Mouse (Mus musculus): ENCODE results near the gene Sphk1. TPM values are rescaled to one million over a fixed set of nuclear protein-coding genes. Genes with fewer than 3 reads are reported as not detected.

The Sphk1 gene
- polyA plus RNA-seq, 1 experiment from 2014 or later, result 3.3 TPM

GRCm38 (mm10) chr11:116580031-116580652 lies 49.4 kb downstream of the Sphk1 start:
- Histone ChIP-seq H3K4me3 (replicated peaks; ENCODE audit: low read length) (peak overlapping the region; percentile 94), H3K4me2 (ENCODE audit: low read length) (peak overlapping the region; percentile 77)
- 0 out of 2 replicates have a peak, but pooled peaks have one; percentile 8 for ATAC-seq

GRCm38 (mm10) chr11:116580711-116581375 lies 50.1 kb downstream of the Sphk1 start:
- no peaks in the 10 kb centered on the region for H3K27me3 ChIP-seq (replicated peaks; ENCODE audit: control insufficient read depth, insufficient read depth, low read length)
- no peaks in the 10 kb centered on the region for H3K36me3 ChIP-seq (ENCODE audit: control insufficient read depth, insufficient read depth)
- H3K4me2 ChIP-seq (ENCODE audit: low read length), result peak overlapping the region; percentile 77
- H3K4me3 ChIP-seq (replicated peaks; ENCODE audit: low read length), result peak overlapping the region; percentile 94
- H3K9me3 ChIP-seq (ENCODE audit: control insufficient read depth, low read length), result no peaks in the 10 kb centered on the region
- H3K27ac ChIP-seq (ENCODE audit: low read length), result peak overlapping the region; percentile 90
- H3K4me1 ChIP-seq (replicated peaks; ENCODE audit: control insufficient read depth, insufficient read depth, low read length), result peaks cover 26% of the 10 kb centered on the region
- peak overlapping the region; percentile 95 for H3K9ac ChIP-seq (replicated peaks; ENCODE audit: low read depth, low read length)
- peak; percentile 69 for ATAC-seq
- WGBS, result under 1% methylated on average over 84 of the region's 91 CpGs

More at GRCm38 (mm10) chr11:116580031-116580652, 49.4 kb downstream of the Sphk1 start:
- Histone ChIP-seq H3K9me3 (ENCODE audit: control insufficient read depth, low read length) (no peaks in the 10 kb centered on the region), H3K9ac (replicated peaks; ENCODE audit: low read depth, low read length) (peak overlapping the region; percentile 95), H3K36me3 (ENCODE audit: control insufficient read depth, insufficient read depth) (no peaks in the 10 kb centered on the region), H3K27me3 (replicated peaks; ENCODE audit: control insufficient read depth, insufficient read depth, low read length) (no peaks in the 10 kb centered on the region), H3K4me1 (replicated peaks; ENCODE audit: control insufficient read depth, insufficient read depth, low read length) (peaks cover 26% of the 10 kb centered on the region), H3K27ac (ENCODE audit: low read length) (peak overlapping the region; percentile 90)
- 13% methylated on average over 10 of the region's 10 CpGs for WGBS

- Histone ChIP-seq H3K4me3 (replicated peaks; ENCODE audit: low read length) (peak within 1 kb of the TSS; percentile 94), H3K4me2 (ENCODE audit: low read length) (peak within 1 kb of the TSS; percentile 77), H3K27me3 (replicated peaks; ENCODE audit: control insufficient read depth, insufficient read depth, low read length) (no peaks in the 10 kb centered on the region), H3K9ac (replicated peaks; ENCODE audit: low read depth, low read length) (peak within 1 kb of the TSS; percentile 95), H3K4me1 (replicated peaks; ENCODE audit: control insufficient read depth, insufficient read depth, low read length) (peaks cover 24% of the 10 kb centered on the region), H3K36me3 (ENCODE audit: control insufficient read depth, insufficient read depth) (no peaks in the 10 kb centered on the region), H3K9me3 (ENCODE audit: control insufficient read depth, low read length) (no peaks in the 10 kb centered on the region), H3K27ac (ENCODE audit: low read length) (peak within 1 kb of the TSS; percentile 90)
- ATAC-seq, result peak; percentile 95
- WGBS, result 1% methylated on average over 38 of the region's 51 CpGs
Measured at GRCm38 (mm10) chr11:116581376-116581814, 50.7 kb downstream of the Sphk1 start, which contains the start of gene Ube2o. Gene Ube2o (minus strand): TSS chr11:116581447.

GRCm38 (mm10) chr11:116585682-116586081 lies 55.0 kb downstream of the Sphk1 start:
- WGBS, result 83% methylated on average over 6 of the region's 6 CpGs
- Histone ChIP-seq H3K27ac (ENCODE audit: low read length) (no peak overlapping the region), H3K4me1 (replicated peaks; ENCODE audit: control insufficient read depth, insufficient read depth, low read length) (peaks cover 5% of the 10 kb centered on the region), H3K4me2 (ENCODE audit: low read length) (no peak overlapping the region), H3K9ac (replicated peaks; ENCODE audit: low read depth, low read length) (no peak overlapping the region), H3K9me3 (ENCODE audit: control insufficient read depth, low read length) (no peaks in the 10 kb centered on the region), H3K4me3 (replicated peaks; ENCODE audit: low read length) (no peak overlapping the region), H3K36me3 (ENCODE audit: control insufficient read depth, insufficient read depth) (no peaks in the 10 kb centered on the region), H3K27me3 (replicated peaks; ENCODE audit: control insufficient read depth, insufficient read depth, low read length) (no peaks in the 10 kb centered on the region)
- no peak for ATAC-seq

Other genes with a start within 250 kb of the Sphk1 start
- 0.10 and 0.14 TPM in 2 replicates for gene Galr2, start 250.0 kb upstream of the Sphk1 start, polyA plus RNA-seq (2015; fragmentation: Nextera tagmentation; extraction: Ambion mirVana)
- gene Exoc7, start 223.7 kb upstream of the Sphk1 start, polyA plus RNA-seq (2015; fragmentation: Nextera tagmentation; extraction: Ambion mirVana), result 114 and 116 TPM in 2 replicates
- gene Foxj1, start 195.5 kb upstream of the Sphk1 start, polyA plus RNA-seq (2015; fragmentation: Nextera tagmentation; extraction: Ambion mirVana), result 6.6 and 7.0 TPM in 2 replicates
- gene Rnf157, start 117.9 kb upstream of the Sphk1 start, polyA plus RNA-seq (2015; fragmentation: Nextera tagmentation; extraction: Ambion mirVana), result 37.4 and 40.7 TPM in 2 replicates
- gene Ubald2, start 96.8 kb upstream of the Sphk1 start, polyA plus RNA-seq (2015; fragmentation: Nextera tagmentation; extraction: Ambion mirVana), result 45.1 and 53.4 TPM in 2 replicates
- gene Qrich2, start 64.7 kb upstream of the Sphk1 start, polyA plus RNA-seq (2015; fragmentation: Nextera tagmentation; extraction: Ambion mirVana), result 0.09 TPM in 1 of 2 replicates, not detected in the other
- gene Prpsap1, start 36.7 kb upstream of the Sphk1 start, polyA plus RNA-seq (2015; fragmentation: Nextera tagmentation; extraction: Ambion mirVana), result 200 and 201 TPM in 2 replicates
- 15.0 and 17.1 TPM in 2 replicates for gene Ube2o, start 50.5 kb downstream of the Sphk1 start, polyA plus RNA-seq (2015; fragmentation: Nextera tagmentation; extraction: Ambion mirVana)
- 0.27 TPM in 1 of 2 replicates, not detected in the other for gene Aanat, start 55.5 kb downstream of the Sphk1 start, polyA plus RNA-seq (2015; fragmentation: Nextera tagmentation; extraction: Ambion mirVana)
- 1.0 and 1.5 TPM in 2 replicates for gene Rhbdf2, start 96.1 kb downstream of the Sphk1 start, polyA plus RNA-seq (2015; fragmentation: Nextera tagmentation; extraction: Ambion mirVana)
- 2.9 and 3.2 TPM in 2 replicates for gene Prcd, start 122.6 kb downstream of the Sphk1 start, polyA plus RNA-seq (2015; fragmentation: Nextera tagmentation; extraction: Ambion mirVana)
- 16.6 TPM in 2 replicates for gene Cygb, start 123.4 kb downstream of the Sphk1 start, polyA plus RNA-seq (2015; fragmentation: Nextera tagmentation; extraction: Ambion mirVana)
- gene St6galnac1, start 244.6 kb downstream of the Sphk1 start, polyA plus RNA-seq (2015; fragmentation: Nextera tagmentation; extraction: Ambion mirVana), result not detected in 2 replicates